Mouse (Mus musculus): ENCODE data around the gene Padi4.

DNA sequence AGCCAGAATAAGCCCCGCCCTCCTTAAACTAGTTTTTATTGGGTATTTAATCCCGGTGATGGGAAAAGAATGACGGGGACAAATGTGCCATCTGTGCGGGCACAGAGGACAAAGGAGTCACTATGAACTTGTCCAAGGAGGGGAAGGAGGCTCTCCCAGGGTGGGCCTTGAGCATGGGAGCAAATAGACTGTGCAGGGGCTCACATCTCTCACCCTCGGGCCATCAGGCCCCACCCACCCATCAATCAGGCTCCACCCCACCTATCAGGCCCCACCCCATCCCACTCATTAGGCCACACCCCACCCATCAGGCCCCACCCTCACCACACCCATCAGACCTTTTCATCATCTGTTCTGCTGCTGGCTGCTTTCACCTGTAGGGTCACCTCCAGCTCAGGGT, 5.1 kb downstream of the Padi4 start:
- TF ChIP-seq CTCF (IDR thresholded peaks at IDR 0.05; ENCODE audit: low read depth, low read length) (no peak), POLR2A (IDR thresholded peaks at IDR 0.05; ENCODE audit: extremely low read depth, insufficient read depth, low read length) (no peak)
